Mouse (Mus musculus): Measurements from ENCODE around the gene Khnyn. TPM values are rescaled to one million over a fixed set of nuclear protein-coding genes. Genes with fewer than 3 reads are reported as not detected.

Gene Khnyn
- 12.6 and 32.7 TPM in 2 replicates for polyA plus RNA-seq (2012; rRNA removed)

DNA sequence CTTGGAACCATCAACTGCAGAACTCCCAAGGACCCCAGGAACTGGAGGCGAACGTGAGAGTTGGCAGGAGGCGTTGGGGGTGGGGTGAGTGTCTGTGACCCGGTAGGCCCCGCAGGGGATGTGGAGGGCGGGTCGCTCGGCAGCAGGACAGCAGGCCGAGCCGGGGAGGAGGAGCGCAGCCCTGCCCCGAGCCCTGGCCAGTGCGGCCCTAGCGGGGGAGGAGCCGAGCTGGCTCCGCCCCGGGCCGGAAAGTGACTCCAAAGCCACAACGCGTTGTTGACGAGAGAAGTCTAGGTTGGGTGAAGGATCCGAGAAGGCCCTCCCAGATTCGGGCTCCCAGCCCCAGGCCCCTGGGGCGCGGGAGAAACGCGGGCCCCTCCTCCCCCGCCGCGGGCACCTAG, at the start of gene Khnyn:
Khnyn (plus strand) TSS at position 235 of the 401 bp plus-strand sequence.
- Histone ChIP-seq H3K36me3 (ENCODE audit: control insufficient read depth, insufficient read depth, low read length) (peaks cover 29% of the 10 kb centered on the region), H3K4me1 (ENCODE audit: control insufficient read depth, insufficient read depth, insufficient read length, low read length) (peaks cover 41% of the 10 kb centered on the region), H3K4me3 (ENCODE audit: low read depth, low read length) (peak within 1 kb of the TSS; percentile 92), H3K27ac (ENCODE audit: insufficient read depth, low read depth, low read length) (peak within 1 kb of the TSS; percentile 79), H3K27me3 (ENCODE audit: control insufficient read depth, insufficient read depth, low read length) (no peaks in the 10 kb centered on the region)
- under 1% methylated on average over 30 of the region's 30 CpGs for WGBS
- TF ChIP-seq CTCF (IDR thresholded peaks at IDR 0.05; ENCODE audit: extremely low read depth, insufficient read length, insufficient replicate concordance, low read depth, low read length) (no peak), POLR2A (IDR thresholded peaks at IDR 0.05; ENCODE audit: low read depth, low read length) (peak; percentile 95)

DNA sequence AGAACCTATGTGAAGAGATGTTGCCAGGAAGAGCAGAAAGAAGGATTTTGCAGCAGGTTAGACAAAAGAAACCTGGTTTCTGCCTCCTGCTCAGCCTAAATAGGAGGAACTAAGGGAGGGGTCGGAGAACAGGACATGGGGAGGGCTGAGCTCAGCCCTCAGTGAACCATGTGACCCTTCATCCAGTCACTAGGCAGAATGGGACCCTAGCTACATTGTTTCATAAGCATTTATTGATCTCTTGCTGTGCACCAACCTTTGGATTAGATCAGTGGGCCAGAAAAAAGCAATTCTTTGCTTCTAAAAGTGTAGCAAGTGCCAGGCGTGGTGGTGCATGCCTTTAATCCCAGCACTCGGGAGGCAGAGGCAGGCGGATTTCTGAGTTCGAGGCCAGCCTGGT, 46.4 kb upstream of the Khnyn start:
- Histone ChIP-seq H3K4me3 (ENCODE audit: low read depth, low read length) (no peak overlapping the region), H3K4me1 (ENCODE audit: control insufficient read depth, insufficient read depth, insufficient read length, low read length) (no peaks in the 10 kb centered on the region), H3K27ac (ENCODE audit: insufficient read depth, low read depth, low read length) (no peak overlapping the region), H3K36me3 (ENCODE audit: control insufficient read depth, insufficient read depth, low read length) (no peaks in the 10 kb centered on the region), H3K27me3 (ENCODE audit: control insufficient read depth, insufficient read depth, low read length) (no peaks in the 10 kb centered on the region)
- WGBS, result 78% methylated on average over 5 of the region's 5 CpGs
- TF ChIP-seq POLR2A (IDR thresholded peaks at IDR 0.05; ENCODE audit: low read depth, low read length) (no peak), CTCF (IDR thresholded peaks at IDR 0.05; ENCODE audit: extremely low read depth, insufficient read length, insufficient replicate concordance, low read depth, low read length) (no peak)

DNA sequence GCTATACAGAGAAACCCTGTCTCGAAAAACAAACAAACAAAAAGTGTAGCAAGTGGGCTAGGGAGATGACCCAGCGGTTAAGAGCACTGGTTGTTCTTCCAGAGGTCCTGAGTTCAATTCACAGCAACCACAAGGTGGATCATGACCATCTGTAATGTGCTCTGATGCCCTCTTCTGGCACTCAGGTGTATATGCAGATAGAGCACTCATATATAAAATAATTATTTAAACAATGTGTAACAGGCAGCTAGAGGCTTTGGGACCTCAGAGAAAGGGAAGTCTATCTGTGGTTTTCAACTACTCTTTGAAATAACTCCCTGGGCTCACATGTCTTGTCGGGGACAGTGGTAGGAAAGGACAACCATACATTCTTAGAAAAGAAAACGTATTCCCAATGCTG, 46.0 kb upstream of the Khnyn start:
- no peaks in the 10 kb centered on the region for H3K4me1 ChIP-seq (ENCODE audit: control insufficient read depth, insufficient read depth, insufficient read length, low read length)
- WGBS, result 85% methylated on average over 4 of the region's 4 CpGs
- H3K27ac ChIP-seq (ENCODE audit: insufficient read depth, low read depth, low read length), result no peak overlapping the region
- TF ChIP-seq CTCF (IDR thresholded peaks at IDR 0.05; ENCODE audit: extremely low read depth, insufficient read length, insufficient replicate concordance, low read depth, low read length) (no peak), POLR2A (IDR thresholded peaks at IDR 0.05; ENCODE audit: low read depth, low read length) (no peak)
- H3K27me3 ChIP-seq (ENCODE audit: control insufficient read depth, insufficient read depth, low read length), result no peaks in the 10 kb centered on the region
- no peaks in the 10 kb centered on the region for H3K36me3 ChIP-seq (ENCODE audit: control insufficient read depth, insufficient read depth, low read length)
- H3K4me3 ChIP-seq (ENCODE audit: low read depth, low read length), result no peak overlapping the region

DNA sequence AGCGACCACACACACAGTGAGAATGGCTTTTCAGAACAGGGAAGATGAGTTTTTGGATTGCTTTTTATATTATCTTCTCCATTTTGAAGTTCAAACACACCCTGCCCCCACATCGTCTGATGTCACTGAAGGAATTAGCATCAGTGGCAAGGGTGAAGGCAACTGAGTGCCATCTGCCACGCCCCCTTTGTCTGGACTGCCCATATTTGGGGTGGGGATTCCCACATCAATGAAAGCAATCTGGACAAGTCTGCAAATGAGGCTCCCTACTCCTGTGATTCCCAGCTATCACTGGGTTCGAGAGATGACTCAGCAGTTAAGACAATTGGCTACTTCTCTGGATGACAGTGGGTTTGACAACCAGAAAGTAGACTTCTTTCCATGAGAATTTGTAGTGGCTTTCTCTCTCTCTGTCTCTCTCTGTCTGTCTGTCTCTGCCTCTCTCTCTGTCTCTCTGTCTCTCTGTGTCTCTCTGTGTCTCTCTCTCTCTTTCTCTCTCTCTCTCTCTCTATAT, 43.8 kb upstream of the Khnyn start:
- WGBS, result 49% methylated on average over 4 of the region's 4 CpGs
- Histone ChIP-seq H3K27me3 (ENCODE audit: control insufficient read depth, insufficient read depth, low read length) (no peaks in the 10 kb centered on the region), H3K4me1 (ENCODE audit: control insufficient read depth, insufficient read depth, insufficient read length, low read length) (no peaks in the 10 kb centered on the region), H3K27ac (ENCODE audit: insufficient read depth, low read depth, low read length) (no peak overlapping the region), H3K36me3 (ENCODE audit: control insufficient read depth, insufficient read depth, low read length) (no peaks in the 10 kb centered on the region), H3K4me3 (ENCODE audit: low read depth, low read length) (no peak overlapping the region)
- no peak for TF ChIP-seq POLR2A (IDR thresholded peaks at IDR 0.05; ENCODE audit: low read depth, low read length)
- no peak for TF ChIP-seq CTCF (IDR thresholded peaks at IDR 0.05; ENCODE audit: extremely low read depth, insufficient read length, insufficient replicate concordance, low read depth, low read length)

DNA sequence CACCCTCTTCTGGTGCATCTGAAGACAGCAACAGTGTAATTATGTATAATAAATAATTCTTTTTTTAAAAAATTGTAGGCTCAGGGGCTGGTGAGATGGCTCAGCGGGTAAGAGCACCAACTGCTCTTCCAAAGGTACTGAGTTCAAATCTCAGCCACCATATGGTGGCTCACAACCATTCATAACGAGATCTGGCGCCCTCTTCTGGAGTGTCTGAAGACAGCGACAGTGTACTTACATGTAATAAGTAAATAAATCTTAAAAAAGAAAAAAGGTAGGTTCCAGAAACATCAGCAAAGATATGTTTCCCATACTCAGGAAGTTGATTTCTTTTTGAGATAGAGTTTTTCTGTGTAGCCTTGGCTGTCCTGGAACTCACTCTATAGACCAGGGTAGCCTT, 42.0 kb upstream of the Khnyn start:
- TF ChIP-seq POLR2A (IDR thresholded peaks at IDR 0.05; ENCODE audit: low read depth, low read length) (no peak), CTCF (IDR thresholded peaks at IDR 0.05; ENCODE audit: extremely low read depth, insufficient read length, insufficient replicate concordance, low read depth, low read length) (peak; percentile 17; the same call in 1 of the 2 replicates)

DNA sequence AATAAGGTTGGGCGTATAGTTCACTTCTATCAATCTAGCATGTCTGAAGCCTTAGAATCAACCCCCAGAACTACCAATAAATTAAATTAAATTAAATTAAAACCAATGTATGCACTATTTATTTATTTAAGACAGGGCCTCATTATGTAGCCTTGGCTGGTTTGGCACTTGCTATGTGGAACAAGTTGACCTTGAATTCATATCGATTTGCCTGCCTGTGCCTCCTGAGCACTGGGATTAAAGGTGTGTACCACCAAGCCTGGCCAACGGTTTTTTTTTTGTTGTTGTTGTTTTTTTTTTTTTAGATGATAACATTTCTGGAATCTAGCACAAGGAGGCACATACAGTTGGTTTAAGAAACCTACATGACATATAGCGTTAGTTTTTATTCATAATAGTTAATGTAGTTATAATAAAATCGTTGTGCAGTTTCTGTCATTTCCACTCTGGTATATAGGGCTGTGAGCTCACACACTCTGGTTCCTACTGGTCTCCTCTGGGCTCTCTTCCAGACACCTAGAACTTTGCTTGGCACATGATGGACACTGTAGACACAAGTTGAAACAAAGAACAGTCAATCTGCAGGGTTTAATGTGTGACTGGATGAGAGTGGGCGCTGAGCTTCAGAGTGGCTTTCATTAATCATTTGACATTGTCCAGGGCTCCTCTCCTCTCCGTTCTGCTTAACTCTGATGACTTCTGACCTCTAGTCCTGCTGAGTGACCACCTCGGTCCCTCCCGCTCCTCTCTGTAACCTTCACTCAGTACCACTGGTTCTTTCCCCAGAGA, 39.0 kb upstream of the Khnyn start:
- no peaks in the 10 kb centered on the region for H3K27me3 ChIP-seq (ENCODE audit: control insufficient read depth, insufficient read depth, low read length)
- no peak for TF ChIP-seq CTCF (IDR thresholded peaks at IDR 0.05; ENCODE audit: extremely low read depth, insufficient read length, insufficient replicate concordance, low read depth, low read length)
- no peak for TF ChIP-seq POLR2A (IDR thresholded peaks at IDR 0.05; ENCODE audit: low read depth, low read length)
- no peak overlapping the region for H3K27ac ChIP-seq (ENCODE audit: insufficient read depth, low read depth, low read length)
- 70% methylated on average over 9 of the region's 9 CpGs for WGBS
- H3K36me3 ChIP-seq (ENCODE audit: control insufficient read depth, insufficient read depth, low read length), result no peaks in the 10 kb centered on the region
- no peak overlapping the region for H3K4me3 ChIP-seq (ENCODE audit: low read depth, low read length)
- no peaks in the 10 kb centered on the region for H3K4me1 ChIP-seq (ENCODE audit: control insufficient read depth, insufficient read depth, insufficient read length, low read length)

More for the DNA sequence above, 42.0 kb upstream of the Khnyn start:
- 72% methylated on average over 4 of the region's 4 CpGs for WGBS
- Histone ChIP-seq H3K36me3 (ENCODE audit: control insufficient read depth, insufficient read depth, low read length) (no peaks in the 10 kb centered on the region), H3K27me3 (ENCODE audit: control insufficient read depth, insufficient read depth, low read length) (no peaks in the 10 kb centered on the region), H3K4me3 (ENCODE audit: low read depth, low read length) (no peak overlapping the region), H3K4me1 (ENCODE audit: control insufficient read depth, insufficient read depth, insufficient read length, low read length) (no peaks in the 10 kb centered on the region), H3K27ac (ENCODE audit: insufficient read depth, low read depth, low read length) (no peak overlapping the region)

DNA sequence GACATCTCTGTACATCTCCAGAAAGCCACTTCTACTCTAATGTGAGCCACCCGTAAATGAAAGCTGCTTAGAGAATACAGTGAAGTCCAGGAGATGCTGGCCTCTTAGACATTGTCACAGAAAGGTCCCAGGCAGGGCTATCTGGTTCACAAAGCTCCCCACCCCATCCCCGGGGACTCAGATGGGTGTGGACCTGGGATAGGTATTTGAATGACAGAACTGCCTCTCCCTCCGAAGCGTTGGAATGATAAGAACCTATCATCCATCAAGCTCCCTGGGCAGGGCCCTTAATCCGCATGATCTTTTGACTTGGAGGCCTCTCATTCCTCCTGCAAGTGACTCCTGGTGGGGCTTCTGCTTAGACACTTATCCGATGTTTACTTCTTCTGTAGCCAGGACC, 33.9 kb upstream of the Khnyn start:
- H3K36me3 ChIP-seq (ENCODE audit: control insufficient read depth, insufficient read depth, low read length), result no peaks in the 10 kb centered on the region
- no peak overlapping the region for H3K27ac ChIP-seq (ENCODE audit: insufficient read depth, low read depth, low read length)
- WGBS, result 48% methylated on average over 6 of the region's 6 CpGs
- no peak for TF ChIP-seq POLR2A (IDR thresholded peaks at IDR 0.05; ENCODE audit: low read depth, low read length)
- TF ChIP-seq CTCF (IDR thresholded peaks at IDR 0.05; ENCODE audit: extremely low read depth, insufficient read length, insufficient replicate concordance, low read depth, low read length), result no peak
- H3K27me3 ChIP-seq (ENCODE audit: control insufficient read depth, insufficient read depth, low read length), result no peaks in the 10 kb centered on the region
- no peak overlapping the region for H3K4me3 ChIP-seq (ENCODE audit: low read depth, low read length)
- H3K4me1 ChIP-seq (ENCODE audit: control insufficient read depth, insufficient read depth, insufficient read length, low read length), result 0 out of 2 replicates have a peak, but pooled peaks cover 4% of the 10 kb centered on the region

Data from small intestine, adult 2 months (tissue).